Mouse (Mus musculus) erythroblast, embryonic 14.5 days (primary cell): ENCODE data around the gene Lin28b. TPM values are rescaled to one million over a fixed set of nuclear protein-coding genes. Genes with fewer than 3 reads are reported as not detected.
A peak's percentile ranks its signal among the peaks of the same experiment; 100 is the strongest.

Source experiments
- H3K27me3 ChIP-seq: 2 replicates; pipeline ENCODE4 v1.6.1; 2012; ENCODE audit warnings: inconsistent platforms; ENCODE audit not compliant: control insufficient read depth
- H3K36me3 ChIP-seq: 2 replicates; pipeline ENCODE4 v1.6.1; 2012; ENCODE audit warnings: mild to moderate bottlenecking, inconsistent platforms; ENCODE audit not compliant: control insufficient read depth
- H3K4me1 ChIP-seq: 2 replicates; pipeline ENCODE4 v1.6.1; 2012; ENCODE audit warnings: inconsistent platforms; ENCODE audit not compliant: control insufficient read depth
- H3K4me3 ChIP-seq: replicated peaks from 2 replicates; pipeline ENCODE3; 2012; ENCODE audit warnings: moderate library complexity, mild to moderate bottlenecking, inconsistent platforms
- H3K9me3 ChIP-seq: 2 replicates; pipeline ENCODE4 v1.6.1; 2012; ENCODE audit warnings: low read length, inconsistent platforms, mixed read lengths; ENCODE audit not compliant: control insufficient read depth
- GATA1 ChIP-seq: IDR thresholded peaks from 2 replicates; pipeline ENCODE4 v1.6.1; 2012; ENCODE audit warnings: low read length, inconsistent platforms, mixed read lengths
- TAL1 ChIP-seq: IDR thresholded peaks from 3 replicates; pipeline ENCODE4 v1.6.1; 2012; ENCODE audit warnings: low read length, inconsistent platforms, mixed read lengths
- polyA plus RNA-seq: library from polyadenylated mRNA; stranded (reverse); fragments of >175 nt; gene quantifications from 2 replicates; pipeline ENCODE4 v1.2.3, GENCODE M21; 2012

Lin28b gene
- polyA plus RNA-seq, 1 experiment, result 0.16 TPM

DNA sequence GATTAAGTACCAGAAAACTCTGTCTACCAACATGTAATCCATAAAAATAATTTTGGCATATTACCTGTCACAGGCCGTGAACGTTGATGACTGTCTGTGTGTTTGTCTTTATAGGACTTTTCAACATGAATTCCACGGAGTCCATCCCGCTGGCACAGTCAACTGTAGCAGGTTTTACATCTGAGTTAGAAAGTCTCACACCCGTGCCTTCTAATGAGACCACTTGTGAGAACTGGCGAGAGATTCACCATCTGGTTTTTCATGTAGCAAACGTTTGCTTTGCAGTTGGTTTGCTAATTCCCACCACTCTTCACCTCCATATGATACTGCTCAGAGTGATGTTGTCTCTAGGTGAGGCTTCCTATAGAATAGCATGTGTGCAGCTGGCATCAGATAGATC is 147.1 kb downstream of the Lin28b start:
- TF ChIP-seq GATA1 (no peak), TAL1 (no peak)
- no peaks in the 10 kb centered on the region for H3K4me1 ChIP-seq
- peaks cover 36% of the 10 kb centered on the region for H3K27me3 ChIP-seq
- H3K36me3 ChIP-seq, result no peaks in the 10 kb centered on the region
- H3K4me3 ChIP-seq, result no peak overlapping the region
- H3K9me3 ChIP-seq, result no peaks in the 10 kb centered on the region

GRCm38 (mm10) chr10:45335434-45336422 is 150.5 kb downstream of the Lin28b start, which contains the start of gene Bves:
TSS of gene Bves (plus strand) at chr10:45335772.
- H3K4me3 ChIP-seq, result peak within 1 kb of the TSS; percentile 31
- no peaks in the 10 kb centered on the region for H3K4me1 ChIP-seq
- no peaks in the 10 kb centered on the region for H3K36me3 ChIP-seq
- H3K9me3 ChIP-seq, result no peaks in the 10 kb centered on the region
- peaks cover 45% of the 10 kb centered on the region for H3K27me3 ChIP-seq
- TF ChIP-seq TAL1, result no peak
- TF ChIP-seq GATA1, result no peak

- H3K4me3 ChIP-seq, result no peak overlapping the region
Measured at GRCm38 (mm10) chr10:45334925-45335324, 151.3 kb downstream of the Lin28b start.

DNA sequence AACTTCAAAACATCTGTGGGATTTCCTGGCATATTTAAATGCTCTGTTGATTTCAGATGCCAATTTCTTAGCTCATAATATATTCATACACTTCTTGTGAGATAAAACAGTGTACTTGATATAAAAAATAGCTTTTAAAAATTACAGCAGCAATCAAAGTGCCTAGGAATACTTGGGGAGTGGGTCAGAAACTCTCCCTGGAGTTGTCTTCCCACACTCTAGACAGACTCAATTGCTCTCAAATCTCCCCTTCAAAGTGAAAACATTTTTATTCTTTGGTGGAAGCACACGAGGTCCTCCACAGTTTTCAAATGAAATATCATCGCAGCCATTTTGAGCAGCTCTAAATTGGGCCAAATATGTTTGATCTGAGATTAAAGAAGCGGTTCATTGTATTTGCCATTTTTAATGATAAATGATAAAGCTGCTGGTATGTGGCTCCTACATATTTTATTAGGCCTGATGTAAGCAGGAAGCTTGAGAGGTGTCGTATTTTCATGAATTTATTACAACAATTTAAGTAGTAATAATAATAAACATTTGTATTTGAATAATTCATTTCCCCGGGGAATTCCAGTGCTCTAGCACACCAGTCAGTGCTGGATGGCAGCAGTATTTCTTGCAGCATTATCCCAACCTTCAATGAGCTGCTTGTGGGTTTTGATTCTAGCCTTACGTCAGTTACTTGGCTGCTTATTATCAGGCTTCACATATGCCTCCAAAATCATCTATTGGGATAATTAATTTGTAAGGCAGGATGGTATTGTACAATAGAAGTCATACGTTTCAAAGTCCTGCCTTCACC is 157.8 kb downstream of the Lin28b start:
- no peak for TF ChIP-seq GATA1
- no peak for TF ChIP-seq TAL1
- Histone ChIP-seq H3K36me3 (no peaks in the 10 kb centered on the region), H3K9me3 (no peaks in the 10 kb centered on the region), H3K27me3 (peaks cover 4% of the 10 kb centered on the region), H3K4me3 (no peak overlapping the region), H3K4me1 (no peaks in the 10 kb centered on the region)

More at GRCm38 (mm10) chr10:45334925-45335324, 151.3 kb downstream of the Lin28b start:
- no peaks in the 10 kb centered on the region for H3K4me1 ChIP-seq
- no peaks in the 10 kb centered on the region for H3K36me3 ChIP-seq
- no peaks in the 10 kb centered on the region for H3K9me3 ChIP-seq
- peaks cover 45% of the 10 kb centered on the region for H3K27me3 ChIP-seq
- TF ChIP-seq TAL1 (no peak), GATA1 (no peak)

Other genes starting within 250 kb of the Lin28b start
- not detected in 2 replicates for gene Bves, start 150.6 kb downstream of the Lin28b start, polyA plus RNA-seq
- 1.5 TPM in 2 replicates for gene Hace1, start 91.4 kb upstream of the Lin28b start, polyA plus RNA-seq